ENCODE assay signal across 8 mouse cellular contexts in genomic region chr8:121731471-121732333, GRCm38 (mm10). TPM values are rescaled to one million over a fixed set of nuclear protein-coding genes. Genes with fewer than 3 reads are reported as not detected.
DNase-seq lines count a peak whose midpoint lies in the region; ATAC-seq and TF ChIP-seq lines count a peak whose summit lies in the region.

No protein-coding gene starts in this region.

- H3K4me3 ChIP-seq in hindbrain, embryonic 14.5 days (replicated peaks; ENCODE audit: low read length), result peak overlapping the region; percentile 79
- H3K4me3 ChIP-seq in limb, embryonic 12.5 days (replicated peaks), result peak overlapping the region; percentile 53
- peak overlapping the region; percentile 40; the same call in 1 of the 2 replicates for H3K4me3 ChIP-seq in stomach, embryonic 15.5 days (replicated peaks)
- H3K4me3 ChIP-seq in thymus, adult 2 months (ENCODE audit: control insufficient read depth, insufficient read depth, low read length), result no peak overlapping the region

- WGBS in hindbrain, embryonic 14.5 days, result 3% methylated on average over 26 of the region's 26 CpGs
- WGBS in limb, embryonic 12.5 days, result 7% methylated on average over 26 of the region's 26 CpGs
- WGBS in stomach, embryonic 15.5 days, result 9% methylated on average over 26 of the region's 26 CpGs
- WGBS in thymus, adult 2 months, result 14% methylated on average over 26 of the region's 26 CpGs

- H3K27ac ChIP-seq in hindbrain, embryonic 14.5 days, result peak overlapping the region; percentile 44; the same call in 1 of the 2 replicates
- H3K27ac ChIP-seq in limb, embryonic 12.5 days, result no peak overlapping the region
- no peak overlapping the region for H3K27ac ChIP-seq in stomach, embryonic 15.5 days
- H3K27ac ChIP-seq in thymus, adult 2 months (ENCODE audit: control insufficient read depth, insufficient read depth, low read length), result no peak overlapping the region

- peak; percentile 55 for DNase-seq in brain, embryonic 14.5 days (ENCODE audit: low read depth)
- peak; percentile 33 for DNase-seq in embryo, embryonic 11 days
- peak; percentile 36 for DNase-seq in hindbrain, embryonic 14.5 days (ENCODE audit: low spot score)
- no peak for DNase-seq in yolk sac, embryonic 10.5 days (ENCODE audit: low spot score)
- DNase-seq in adrenal gland, adult 8-10 months, result no peak
- no peak for DNase-seq in thymus, adult 2 months

- H3K36me3 ChIP-seq in hindbrain, embryonic 14.5 days (replicated peaks; ENCODE audit: control insufficient read depth, insufficient read depth), result no peaks in the 10 kb centered on the region
- H3K36me3 ChIP-seq in limb, embryonic 12.5 days, result no peaks in the 10 kb centered on the region
- H3K36me3 ChIP-seq in stomach, embryonic 15.5 days, result no peaks in the 10 kb centered on the region
- no peaks in the 10 kb centered on the region for H3K36me3 ChIP-seq in thymus, adult 2 months (ENCODE audit: control insufficient read depth, insufficient read depth, low read length)

- H3K9me3 ChIP-seq in hindbrain, embryonic 14.5 days (ENCODE audit: control insufficient read depth, low read length), result no peaks in the 10 kb centered on the region
- H3K9me3 ChIP-seq in limb, embryonic 12.5 days, result peaks cover 8% of the 10 kb centered on the region; the same call in 1 of the 2 replicates
- no peaks in the 10 kb centered on the region for H3K9me3 ChIP-seq in stomach, embryonic 15.5 days

- peak overlapping the region; percentile 88 for H3K9ac ChIP-seq in hindbrain, embryonic 14.5 days
- no peak overlapping the region for H3K9ac ChIP-seq in limb, embryonic 12.5 days (replicated peaks)
- no peak overlapping the region for H3K9ac ChIP-seq in stomach, embryonic 15.5 days

- H3K27me3 ChIP-seq in hindbrain, embryonic 14.5 days (ENCODE audit: control insufficient read depth, insufficient read depth, low read length), result peaks cover 10% of the 10 kb centered on the region; the same call in 1 of the 2 replicates
- peaks cover 87% of the 10 kb centered on the region for H3K27me3 ChIP-seq in limb, embryonic 12.5 days
- peaks cover 68% of the 10 kb centered on the region for H3K27me3 ChIP-seq in stomach, embryonic 15.5 days (replicated peaks)
- no peaks in the 10 kb centered on the region; the same call in 1 of the 2 replicates for H3K27me3 ChIP-seq in thymus, adult 2 months (ENCODE audit: control insufficient read depth, insufficient read depth, low read length)

- H3K4me1 ChIP-seq in hindbrain, embryonic 14.5 days (replicated peaks; ENCODE audit: control insufficient read depth, insufficient read depth, low read length), result peaks cover 20% of the 10 kb centered on the region
- H3K4me1 ChIP-seq in limb, embryonic 12.5 days (replicated peaks), result peaks cover 18% of the 10 kb centered on the region
- H3K4me1 ChIP-seq in stomach, embryonic 15.5 days, result peaks cover 7% of the 10 kb centered on the region; the same call in 1 of the 2 replicates
- H3K4me1 ChIP-seq in thymus, adult 2 months (replicated peaks; ENCODE audit: control insufficient read depth, insufficient read depth, low read length), result no peaks in the 10 kb centered on the region

- no peak for TF ChIP-seq CTCF in brain, embryonic 14.5 days (IDR thresholded peaks at IDR 0.05; ENCODE audit: borderline replicate concordance, extremely low read depth, insufficient read depth, insufficient read length)
- no peak for TF ChIP-seq CTCF in thymus, adult 2 months (IDR thresholded peaks at IDR 0.05; ENCODE audit: borderline replicate concordance, control insufficient read depth, extremely low read depth, insufficient read depth, low read length, poor library complexity)

- no peak for ATAC-seq in hindbrain, embryonic 14.5 days (ENCODE audit: low FRiP score)
- no peak for ATAC-seq in limb, embryonic 12.5 days (ENCODE audit: insufficient number of reproducible peaks, insufficient read depth, low FRiP score, low TSS enrichment, low read depth)
- ATAC-seq in stomach, embryonic 15.5 days (ENCODE audit: insufficient read depth, low FRiP score, low read depth), result no peak

- TF ChIP-seq POLR2A in brain, embryonic 14.5 days (IDR thresholded peaks at IDR 0.05; ENCODE audit: borderline replicate concordance, extremely low read depth, insufficient read depth, insufficient read length, poor library complexity, severe bottlenecking), result no peak
- TF ChIP-seq POLR2A in thymus, adult 2 months (IDR thresholded peaks at IDR 0.05; ENCODE audit: control insufficient read depth, extremely low read depth, insufficient read depth, low read length, poor library complexity), result no peak

- peak overlapping the region; percentile 89 for H3K4me2 ChIP-seq in hindbrain, embryonic 14.5 days (replicated peaks)
- 0 out of 2 replicates have a peak overlapping the region, but pooled peaks have one; percentile 85 for H3K4me2 ChIP-seq in limb, embryonic 12.5 days
- H3K4me2 ChIP-seq in stomach, embryonic 15.5 days, result no peak overlapping the region

RNA-seq across cellular contexts. Expression of gene Jph3, which starts 2.3 kb away (rescaled TPM):
- polyA plus RNA-seq in brain, embryonic 14.5 days (2012; rRNA removed), result 28.7 and 57.2 TPM in 2 replicates
- polyA plus RNA-seq in hindbrain, embryonic 14.5 days (2014; fragmentation: Nextera tagmentation; extraction: Ambion mirVana), result 90.1 and 93.1 TPM in 2 replicates
- polyA plus RNA-seq in limb, embryonic 12.5 days (2016; fragmentation: Nextera tagmentation; extraction: Ambion mirVana), result 0.86 and 1.2 TPM in 2 replicates
- polyA plus RNA-seq in stomach, embryonic 15.5 days (2015; fragmentation: Nextera tagmentation; extraction: Ambion mirVana), result 3.9 and 4.6 TPM in 2 replicates
- total RNA-seq in adrenal gland, adult 8-10 months (2022), result 1 to 10 TPM; 3.2 to 6.1 (median 4.6) TPM
- 0.07 TPM in 1 of 2 replicates, not detected in the other for polyA plus RNA-seq in thymus, adult 2 months (2012; rRNA removed)

Comparison
In these comparisons a context has a peak if more than half of its experiments do, and no peak if none do; other contexts are left out.
1. DNase-seq: peak in brain, embryonic 14.5 days (single experiment), embryo, embryonic 11 days (single experiment) and hindbrain, embryonic 14.5 days (single experiment); none in yolk sac, embryonic 10.5 days (single experiment), adrenal gland, adult 8-10 months (single experiment) and thymus, adult 2 months (single experiment).